Mouse (Mus musculus): ENCODE measurements around the gene Ccnb1. TPM values are rescaled to one million over a fixed set of nuclear protein-coding genes. Genes with fewer than 3 reads are reported as not detected.

Gene Ccnb1
- polyA plus RNA-seq, 1 experiment from 2014 or later, result 241 TPM

GRCm38 (mm10) chr13:100730153-100730860, 56.1 kb downstream of the Ccnb1 start:
- Histone ChIP-seq H3K27me3 (no peaks in the 10 kb centered on the region), H3K4me3 (peak overlapping the region; percentile 92), H3K9me3 (no peaks in the 10 kb centered on the region), H3K4me1 (peaks cover 19% of the 10 kb centered on the region), H3K27ac (peak overlapping the region; percentile 96), H3K36me3 (peaks cover 24% of the 10 kb centered on the region), H3K9ac (peak overlapping the region; percentile 92), H3K4me2 (replicated peaks) (peak overlapping the region; percentile 77)
- no peak for ATAC-seq (ENCODE audit: low FRiP score, low read depth)
- 1% methylated on average over 30 of the region's 30 CpGs for WGBS

Other genes with a start within 250 kb of the Ccnb1 start
- gene Ocln, start 233.9 kb downstream of the Ccnb1 start, polyA plus RNA-seq (2015; fragmentation: Nextera tagmentation; extraction: Ambion mirVana), result 3.8 TPM in 2 replicates
- 4.0 TPM in 2 replicates for gene Marveld2, start 169.6 kb downstream of the Ccnb1 start, polyA plus RNA-seq (2015; fragmentation: Nextera tagmentation; extraction: Ambion mirVana)
- gene Ak6, start 135.6 kb downstream of the Ccnb1 start, polyA plus RNA-seq (2015; fragmentation: Nextera tagmentation; extraction: Ambion mirVana), result 282 and 298 TPM in 2 replicates
- gene Rad17, start 135.5 kb downstream of the Ccnb1 start, polyA plus RNA-seq (2015; fragmentation: Nextera tagmentation; extraction: Ambion mirVana), result 24.5 and 26.2 TPM in 2 replicates
- gene Taf9, start 135.0 kb downstream of the Ccnb1 start, polyA plus RNA-seq (2015; fragmentation: Nextera tagmentation; extraction: Ambion mirVana), result 18.4 and 18.9 TPM in 2 replicates
- 4.8 and 5.2 TPM in 2 replicates for gene Ccdc125, start 116.9 kb downstream of the Ccnb1 start, polyA plus RNA-seq (2015; fragmentation: Nextera tagmentation; extraction: Ambion mirVana)
- 109 and 112 TPM in 2 replicates for gene Cdk7, start 55.6 kb downstream of the Ccnb1 start, polyA plus RNA-seq (2015; fragmentation: Nextera tagmentation; extraction: Ambion mirVana)
- gene Mrps36, start 41.9 kb downstream of the Ccnb1 start, polyA plus RNA-seq (2015; fragmentation: Nextera tagmentation; extraction: Ambion mirVana), result 100.0 and 102 TPM in 2 replicates
- 40.2 and 40.7 TPM in 2 replicates for gene Cenph, start 10.7 kb downstream of the Ccnb1 start, polyA plus RNA-seq (2015; fragmentation: Nextera tagmentation; extraction: Ambion mirVana)
- gene Slc30a5, start 46.9 kb upstream of the Ccnb1 start, polyA plus RNA-seq (2015; fragmentation: Nextera tagmentation; extraction: Ambion mirVana), result 54.1 and 57.2 TPM in 2 replicates

Data from limb, embryonic 13.5 days (tissue).